Mouse (Mus musculus): Measurements from ENCODE around the gene Olfr726.

Olfr726 gene

DNA sequence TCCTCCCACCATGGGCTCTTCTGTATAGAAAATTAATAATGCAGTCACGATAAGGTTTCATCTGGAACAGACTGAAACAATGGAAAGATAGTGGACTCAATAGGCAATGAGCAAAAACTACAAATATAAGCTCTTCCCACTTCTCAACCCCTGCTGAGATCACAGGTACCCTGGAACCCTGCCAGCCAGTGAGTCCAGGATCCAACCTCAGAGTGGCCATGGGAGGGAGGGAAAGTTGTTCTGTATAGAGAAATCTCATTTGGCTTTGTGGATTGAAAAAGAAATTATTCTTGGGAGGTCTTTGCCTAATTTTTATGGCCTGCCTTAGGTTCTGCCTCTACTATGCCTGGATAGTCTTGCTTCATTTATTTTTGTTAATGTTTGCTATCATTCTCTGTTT is at the start of gene Olfr726:
TSS of gene Olfr726 (minus strand) at position 101 of the 400 bp plus-strand sequence.
- DNase-seq = no peak

DNA sequence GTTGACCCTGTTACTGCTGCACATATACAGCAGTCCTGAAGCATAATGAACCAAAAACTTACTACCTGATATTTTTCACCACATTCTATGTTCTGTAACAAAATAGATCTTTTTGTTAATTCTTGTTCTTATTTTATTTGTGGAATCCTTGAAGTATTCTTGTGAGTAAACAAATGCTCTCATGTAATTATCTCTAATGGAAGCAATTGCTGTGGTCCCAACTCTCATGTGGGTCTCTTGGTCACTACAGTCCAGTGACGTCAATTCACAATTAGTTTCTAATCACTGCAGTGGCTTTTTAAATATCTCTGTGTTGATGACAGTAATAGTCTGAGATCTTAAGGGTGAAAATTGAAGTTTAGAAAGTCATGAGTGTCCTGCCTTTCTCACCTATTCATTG is 32.1 kb upstream of the Olfr726 start, which contains the start of gene Olfr727:
TSS of gene Olfr727 (plus strand) at position 301 of the 400 bp plus-strand sequence.
- DNase-seq = no peak

DNA sequence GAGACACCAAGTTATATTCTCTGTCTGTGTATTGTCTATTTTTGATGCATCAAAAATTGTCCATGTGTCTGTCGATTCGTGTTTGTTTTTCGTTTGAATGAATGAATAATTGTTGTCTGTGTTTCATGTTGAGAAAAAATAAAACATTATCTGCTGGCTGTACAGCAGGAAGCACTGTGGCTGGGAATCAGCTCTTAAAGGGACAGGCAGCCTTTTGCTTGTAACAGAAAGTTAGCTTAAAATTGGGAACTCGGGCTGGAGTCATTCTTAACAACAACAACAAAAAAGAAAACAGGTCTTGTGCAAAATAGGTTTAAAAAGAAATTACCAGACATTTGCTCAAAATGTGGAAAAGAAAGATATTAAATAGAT is 28.0 kb downstream of the Olfr726 start:
- no peak for DNase-seq

- DNase-seq = peak; percentile 44 to 54
Observed at GRCm38 (mm10) chr14:50061955-50062732, 28.6 kb downstream of the Olfr726 start.

GRCm38 (mm10) chr14:50061590-50061954 is 29.2 kb downstream of the Olfr726 start:
- no peak for DNase-seq

DNA sequence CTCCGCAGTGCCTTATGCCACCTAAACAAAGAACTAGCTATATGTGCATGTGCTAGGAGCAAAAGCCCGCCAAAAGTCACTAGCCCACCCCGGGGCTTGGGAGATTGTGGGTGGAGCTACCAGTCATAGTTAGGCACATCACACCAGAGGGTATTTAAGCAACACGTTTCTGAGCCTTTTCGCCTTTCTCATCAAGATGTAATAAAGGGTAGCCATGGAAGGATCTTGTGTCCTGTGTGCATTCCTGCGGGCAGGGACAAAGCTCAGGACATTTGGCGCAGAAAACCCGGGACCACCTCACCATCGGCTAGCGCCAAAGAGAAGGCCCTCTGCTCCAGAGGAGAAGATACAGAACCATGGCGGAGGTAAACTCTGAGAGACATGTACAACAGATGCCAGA is 29.6 kb downstream of the Olfr726 start:
- DNase-seq = no peak

DNA sequence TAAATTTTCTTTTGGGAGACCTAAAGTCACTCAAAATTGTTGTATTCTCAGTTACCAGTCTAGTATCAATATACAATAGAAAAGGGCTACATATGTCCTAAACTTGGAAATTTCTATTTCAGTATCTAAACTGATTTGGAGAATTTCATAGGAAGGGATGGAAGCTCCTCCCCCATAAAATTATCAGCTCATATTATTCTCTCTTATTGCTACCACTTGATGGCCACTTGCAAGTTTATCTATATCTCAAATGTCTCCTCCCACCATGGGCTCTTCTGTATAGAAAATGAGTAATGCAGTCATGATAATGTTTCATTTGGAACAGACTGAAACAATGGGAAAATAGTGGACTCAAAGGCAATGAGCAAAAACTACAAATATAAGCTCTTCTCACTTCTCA is 50.5 kb downstream of the Olfr726 start, which contains the start of gene Olfr725:
TSS of gene Olfr725 (minus strand) at position 101 of the 400 bp plus-strand sequence.
- DNase-seq = no peak
